Mouse (Mus musculus): ENCODE results near the gene Fez2. TPM values are rescaled to one million over a fixed set of nuclear protein-coding genes. Genes with fewer than 3 reads are reported as not detected.

The Fez2 gene
- polyA plus RNA-seq (2012; rRNA removed), result 61.6 and 63.2 TPM in 2 replicates

DNA sequence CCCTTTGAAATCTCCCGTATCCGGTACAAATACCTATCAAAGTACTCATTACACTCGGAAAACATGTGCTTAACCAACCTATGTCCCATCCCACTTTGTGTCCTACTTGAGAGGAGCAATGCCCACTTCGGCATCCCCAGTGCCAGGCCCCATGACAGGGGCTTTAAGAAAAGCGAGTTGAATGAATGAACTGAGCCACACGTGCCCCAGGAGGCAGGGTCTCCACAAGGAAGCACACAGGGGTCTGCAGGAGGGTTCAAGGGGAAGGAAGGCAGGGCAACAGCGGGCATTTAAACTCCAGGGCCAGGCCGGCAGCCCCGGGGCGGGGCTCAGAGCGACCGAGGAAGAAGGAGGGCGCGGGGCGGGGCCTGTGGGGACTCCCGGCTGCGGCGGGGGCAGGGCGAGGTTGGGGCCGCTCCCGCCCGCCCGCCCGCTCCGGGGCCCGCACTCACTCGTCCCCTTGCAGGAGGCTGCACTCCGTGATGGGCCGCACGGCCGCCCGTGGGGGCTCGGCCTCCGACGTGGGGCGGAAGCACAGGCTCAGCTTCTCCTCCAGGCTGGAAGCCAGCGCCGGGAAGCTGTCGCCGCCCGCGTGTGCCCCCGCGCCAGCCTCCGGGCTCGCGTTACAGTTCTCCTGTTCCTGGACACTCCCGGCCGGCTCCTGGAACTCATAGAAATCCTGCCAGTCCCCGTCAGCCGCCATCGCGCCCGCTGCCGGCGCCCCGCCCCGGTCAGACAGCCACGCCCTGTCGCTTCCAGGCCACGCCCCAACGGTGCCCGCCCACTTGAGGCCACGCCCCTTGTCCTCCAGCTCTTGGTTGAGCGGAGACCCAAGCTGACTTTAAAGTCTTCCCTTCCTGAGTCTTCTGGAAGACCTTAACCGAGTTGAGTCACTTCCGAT lies at the start of gene Fez2:
Gene Fez2 (minus strand): TSS at position 772 of the 901 bp plus-strand sequence.
- no peaks in the 10 kb centered on the region for H3K4me1 ChIP-seq (ENCODE audit: control insufficient read depth, insufficient read depth, low read length)
- H3K27ac ChIP-seq (ENCODE audit: insufficient read depth, low read length), result peak within 1 kb of the TSS; percentile 96
- H3K4me3 ChIP-seq (ENCODE audit: insufficient read depth, low read length), result peak within 1 kb of the TSS; percentile 98
- TF ChIP-seq POLR2A (IDR thresholded peaks at IDR 0.05; ENCODE audit: extremely low read depth, insufficient read depth, low read length), result no peak; the same call in 1 of the 2 replicates
- no peak for TF ChIP-seq CTCF (IDR thresholded peaks at IDR 0.05; ENCODE audit: extremely low read depth, insufficient read depth, low read length)

DNA sequence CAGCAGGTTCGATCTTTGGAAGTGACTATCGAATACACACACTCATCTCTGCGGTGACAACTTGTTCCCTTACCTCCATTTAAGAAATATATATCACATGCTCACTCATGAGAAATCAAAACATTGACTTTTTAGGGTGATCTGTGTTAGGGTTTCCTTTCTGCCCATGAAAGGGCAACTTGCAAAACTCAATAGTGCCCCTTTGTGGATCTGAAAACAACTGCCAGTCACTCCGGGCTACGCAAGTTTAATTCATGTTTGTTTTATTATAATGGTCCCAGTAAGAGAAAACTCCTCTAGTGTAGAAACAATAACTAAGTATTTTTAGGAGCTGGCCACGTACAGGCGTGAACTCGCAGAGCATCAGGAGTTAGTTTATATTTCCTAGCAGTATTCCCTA lies 47.5 kb upstream of the Fez2 start:
- H3K4me1 ChIP-seq (ENCODE audit: control insufficient read depth, insufficient read depth, low read length), result no peaks in the 10 kb centered on the region
- no peak overlapping the region for H3K27ac ChIP-seq (ENCODE audit: insufficient read depth, low read length)
- TF ChIP-seq CTCF (IDR thresholded peaks at IDR 0.05; ENCODE audit: extremely low read depth, insufficient read depth, low read length), result peak; percentile 18; the same call in 1 of the 2 replicates
- TF ChIP-seq POLR2A (IDR thresholded peaks at IDR 0.05; ENCODE audit: extremely low read depth, insufficient read depth, low read length), result no peak
- H3K4me3 ChIP-seq (ENCODE audit: insufficient read depth, low read length), result no peak overlapping the region

DNA sequence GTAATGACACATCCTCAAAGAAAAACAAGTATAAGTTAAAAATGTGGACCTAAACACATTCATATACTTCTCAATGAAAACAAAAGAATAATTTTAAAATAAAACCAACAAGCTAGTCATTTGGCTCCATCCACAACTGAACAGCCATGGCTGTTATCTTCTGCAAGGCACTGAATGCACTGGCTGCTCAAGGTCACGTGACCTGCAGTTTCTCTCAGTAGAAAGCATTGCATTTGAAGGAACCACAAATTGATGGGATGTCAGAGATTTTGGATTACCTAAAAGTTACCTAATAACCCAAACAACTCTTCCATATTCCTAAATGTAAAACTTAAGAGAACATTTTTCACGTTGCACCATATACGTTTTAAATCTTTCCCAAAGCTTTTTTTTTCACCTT lies 47.1 kb upstream of the Fez2 start:
- no peak overlapping the region for H3K4me3 ChIP-seq (ENCODE audit: insufficient read depth, low read length)
- H3K27ac ChIP-seq (ENCODE audit: insufficient read depth, low read length), result no peak overlapping the region
- H3K4me1 ChIP-seq (ENCODE audit: control insufficient read depth, insufficient read depth, low read length), result no peaks in the 10 kb centered on the region
- TF ChIP-seq POLR2A (IDR thresholded peaks at IDR 0.05; ENCODE audit: extremely low read depth, insufficient read depth, low read length), result no peak
- no peak for TF ChIP-seq CTCF (IDR thresholded peaks at IDR 0.05; ENCODE audit: extremely low read depth, insufficient read depth, low read length)

DNA sequence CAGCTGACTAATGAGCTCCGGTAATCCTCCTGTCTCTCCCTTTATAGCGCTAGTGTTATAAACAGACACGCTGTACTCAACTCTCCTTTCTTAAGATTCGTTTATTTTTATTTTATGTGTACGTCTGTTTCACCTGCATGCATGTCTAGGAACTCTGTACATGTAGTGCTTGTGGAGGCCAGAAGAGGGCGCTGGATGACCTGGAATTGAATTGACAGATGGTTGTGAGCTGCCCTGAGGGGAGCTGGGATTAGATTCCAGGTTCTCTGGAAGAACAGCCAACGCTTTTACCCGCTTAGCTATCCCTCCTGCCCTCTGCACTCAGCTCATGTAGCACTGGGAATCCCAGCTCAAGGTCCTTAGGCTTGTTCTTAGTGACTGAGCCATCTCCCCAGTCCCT lies 42.2 kb upstream of the Fez2 start:
- no peak for TF ChIP-seq CTCF (IDR thresholded peaks at IDR 0.05; ENCODE audit: extremely low read depth, insufficient read depth, low read length)
- no peak for TF ChIP-seq POLR2A (IDR thresholded peaks at IDR 0.05; ENCODE audit: extremely low read depth, insufficient read depth, low read length)
- Histone ChIP-seq H3K4me1 (ENCODE audit: control insufficient read depth, insufficient read depth, low read length) (no peaks in the 10 kb centered on the region), H3K4me3 (ENCODE audit: insufficient read depth, low read length) (no peak overlapping the region), H3K27ac (ENCODE audit: insufficient read depth, low read length) (no peak overlapping the region)

DNA sequence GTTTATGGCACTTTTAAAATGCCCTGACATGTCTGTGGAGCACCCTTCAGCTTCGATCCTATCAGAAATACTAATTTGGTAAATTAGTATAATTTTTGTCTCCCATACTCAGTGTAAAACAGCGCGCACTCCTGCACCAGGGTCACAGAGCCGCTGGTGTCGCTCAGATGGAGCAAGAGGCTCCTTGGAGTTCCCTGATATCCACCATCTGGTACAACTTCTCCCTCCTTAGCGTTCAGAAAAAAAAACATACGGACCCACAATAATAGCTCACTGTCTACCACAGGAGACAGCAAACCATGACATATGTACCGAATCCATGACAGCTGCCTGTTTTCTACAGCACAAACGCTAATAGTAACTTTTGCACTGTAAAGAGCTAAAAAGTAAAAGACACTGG lies 37.6 kb upstream of the Fez2 start:
- Histone ChIP-seq H3K4me3 (ENCODE audit: insufficient read depth, low read length) (no peak overlapping the region), H3K4me1 (ENCODE audit: control insufficient read depth, insufficient read depth, low read length) (no peaks in the 10 kb centered on the region), H3K27ac (ENCODE audit: insufficient read depth, low read length) (no peak overlapping the region)
- TF ChIP-seq POLR2A (IDR thresholded peaks at IDR 0.05; ENCODE audit: extremely low read depth, insufficient read depth, low read length) (no peak), CTCF (IDR thresholded peaks at IDR 0.05; ENCODE audit: extremely low read depth, insufficient read depth, low read length) (no peak)

DNA sequence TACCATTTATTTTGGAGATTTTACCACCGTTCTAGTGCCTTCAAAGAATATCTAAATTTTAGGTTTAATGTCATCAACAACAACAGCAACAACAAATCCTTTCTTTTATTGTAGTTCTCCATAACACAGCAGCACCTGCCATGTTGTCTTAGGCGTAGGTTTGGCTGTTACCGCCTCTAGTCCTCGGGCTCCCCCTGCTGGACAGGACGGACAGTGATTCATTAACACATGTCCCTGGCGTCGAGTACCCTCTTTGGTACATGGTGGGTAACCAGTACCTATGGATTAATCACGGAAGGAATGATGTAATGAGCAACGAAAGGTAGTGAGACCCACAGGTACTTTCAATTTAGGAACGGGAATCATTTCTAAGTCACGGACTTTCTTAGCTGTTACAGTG lies 37.2 kb upstream of the Fez2 start:
- H3K4me3 ChIP-seq (ENCODE audit: insufficient read depth, low read length), result no peak overlapping the region
- TF ChIP-seq POLR2A (IDR thresholded peaks at IDR 0.05; ENCODE audit: extremely low read depth, insufficient read depth, low read length), result no peak
- peak; percentile 83 for TF ChIP-seq CTCF (IDR thresholded peaks at IDR 0.05; ENCODE audit: extremely low read depth, insufficient read depth, low read length)
- H3K27ac ChIP-seq (ENCODE audit: insufficient read depth, low read length), result no peak overlapping the region
- H3K4me1 ChIP-seq (ENCODE audit: control insufficient read depth, insufficient read depth, low read length), result no peaks in the 10 kb centered on the region

DNA sequence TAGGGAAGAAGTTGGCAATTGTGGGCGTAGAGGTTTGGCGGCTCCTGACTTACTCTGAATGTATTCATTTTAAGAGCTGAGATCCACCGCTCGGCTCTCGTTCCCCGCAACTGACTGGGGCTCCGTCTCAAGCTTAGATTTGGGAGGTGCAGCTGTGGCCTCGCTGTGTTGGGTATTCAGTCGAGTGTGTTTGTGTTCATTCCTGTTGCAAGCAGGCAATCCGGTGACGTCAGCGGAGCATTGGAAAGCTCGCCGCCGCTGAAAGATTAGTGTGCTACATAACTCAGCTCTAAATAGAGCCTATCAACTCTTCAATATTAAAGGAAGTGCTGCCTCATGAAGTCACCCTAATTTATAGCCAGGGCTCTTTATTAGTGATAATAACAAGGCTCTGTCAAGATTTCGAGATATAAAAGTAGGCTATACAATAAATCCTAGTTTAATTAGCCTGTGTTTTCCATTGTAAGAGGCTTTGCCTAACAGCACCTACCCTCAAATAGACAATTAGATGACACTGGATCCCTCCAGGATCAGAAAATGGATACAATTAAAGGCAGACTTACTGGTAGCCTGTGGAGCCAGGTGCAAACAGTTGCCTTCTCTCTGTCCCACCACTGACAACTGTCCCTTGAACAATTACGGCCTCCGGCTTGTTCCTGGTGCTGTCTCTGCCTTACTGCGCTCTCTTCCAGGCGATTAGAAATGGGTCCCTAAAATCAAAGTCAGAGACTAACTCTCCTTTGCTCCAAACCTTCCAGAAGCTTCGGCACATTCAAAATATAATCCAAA lies 36.4 kb upstream of the Fez2 start:
- TF ChIP-seq POLR2A (IDR thresholded peaks at IDR 0.05; ENCODE audit: extremely low read depth, insufficient read depth, low read length) (no peak), CTCF (IDR thresholded peaks at IDR 0.05; ENCODE audit: extremely low read depth, insufficient read depth, low read length) (no peak)
- H3K4me1 ChIP-seq (ENCODE audit: control insufficient read depth, insufficient read depth, low read length), result no peaks in the 10 kb centered on the region
- peak overlapping the region; percentile 15 for H3K4me3 ChIP-seq (ENCODE audit: insufficient read depth, low read length)
- H3K27ac ChIP-seq (ENCODE audit: insufficient read depth, low read length), result no peak overlapping the region

DNA sequence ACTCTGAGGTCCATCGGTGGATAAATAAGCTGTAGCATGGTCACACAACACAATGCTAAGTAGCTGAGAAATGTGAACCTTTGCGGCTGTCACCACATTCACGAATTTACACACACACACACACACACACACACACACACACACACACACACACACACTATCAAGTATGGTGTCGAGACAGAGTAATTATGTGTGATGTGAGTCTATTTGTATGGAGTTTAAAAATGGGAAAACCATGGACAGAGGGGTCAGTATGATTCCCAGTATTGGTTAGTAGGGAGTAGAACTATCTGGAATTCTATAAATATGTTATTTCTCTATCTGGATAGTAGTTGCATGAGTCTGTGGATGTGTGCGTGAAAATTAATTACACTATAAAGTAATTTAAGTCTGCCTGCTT lies 35.6 kb upstream of the Fez2 start:
- H3K4me1 ChIP-seq (ENCODE audit: control insufficient read depth, insufficient read depth, low read length), result no peaks in the 10 kb centered on the region

DNA sequence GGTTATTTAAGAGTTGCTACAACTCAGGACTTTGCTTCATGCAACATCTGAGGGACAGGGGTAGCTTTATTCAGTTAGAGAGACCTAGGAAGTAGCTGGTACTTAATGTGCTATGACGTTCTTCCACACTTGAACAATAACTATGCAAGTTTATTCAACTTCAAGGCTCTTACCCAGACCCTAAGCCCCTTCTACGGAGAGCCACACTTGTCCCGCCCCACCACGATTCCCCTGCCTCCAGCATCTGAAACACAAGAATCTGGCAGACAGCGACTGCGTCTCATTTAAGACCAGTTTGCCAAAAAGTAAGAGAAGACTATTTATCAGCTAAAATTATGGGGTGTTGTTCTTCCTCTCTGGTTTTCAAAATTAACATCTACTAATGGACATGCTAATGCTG lies 33.9 kb upstream of the Fez2 start:
- Histone ChIP-seq H3K4me1 (ENCODE audit: control insufficient read depth, insufficient read depth, low read length) (no peaks in the 10 kb centered on the region), H3K27ac (ENCODE audit: insufficient read depth, low read length) (no peak overlapping the region), H3K4me3 (ENCODE audit: insufficient read depth, low read length) (no peak overlapping the region)
- TF ChIP-seq POLR2A (IDR thresholded peaks at IDR 0.05; ENCODE audit: extremely low read depth, insufficient read depth, low read length) (no peak), CTCF (IDR thresholded peaks at IDR 0.05; ENCODE audit: extremely low read depth, insufficient read depth, low read length) (no peak)

More for the DNA sequence above, 35.6 kb upstream of the Fez2 start:
- Histone ChIP-seq H3K4me3 (ENCODE audit: insufficient read depth, low read length) (no peak overlapping the region), H3K27ac (ENCODE audit: insufficient read depth, low read length) (no peak overlapping the region)
- no peak for TF ChIP-seq CTCF (IDR thresholded peaks at IDR 0.05; ENCODE audit: extremely low read depth, insufficient read depth, low read length)
- TF ChIP-seq POLR2A (IDR thresholded peaks at IDR 0.05; ENCODE audit: extremely low read depth, insufficient read depth, low read length), result no peak
